Mouse (Mus musculus) cerebellum, adult 2 months (tissue): ENCODE measurements at regions not wholly inside any gene's neighbourhood (a gene's known extent, or its start where the extent isn't known, plus 50 kb on each side); places are given as distances from the start of the nearest gene placed in this dataset.

ENCODE experiments used
- CTCF ChIP-seq: fragments of 200-500 bp; IDR thresholded peaks from 2 replicates; pipeline ENCODE4 v1.5.1; 2011; ENCODE audit warnings: low read depth, mild to moderate bottlenecking, control low read depth, low read length, moderate library complexity, borderline replicate concordance; ENCODE audit not compliant: insufficient read depth
- POLR2A ChIP-seq: fragments of 200-500 bp; IDR thresholded peaks from 2 replicates; pipeline ENCODE4 v1.6.1; 2011; ENCODE audit warnings: low read length, control low read depth, borderline replicate concordance; ENCODE audit not compliant: insufficient read depth

GRCm38 (mm10) chr17:14579671-14580070, 114.4 kb downstream of the Thbs2 start:
- TF ChIP-seq CTCF (no peak), POLR2A (no peak)
